Mouse (Mus musculus) liver, postnatal 0 days (tissue): ENCODE data around the gene Gtf2a1l.

Experiments used
- CTCF ChIP-seq: sonication (generic); IDR thresholded peaks from 2 replicates; pipeline ENCODE4 v1.5.1; 2016; ENCODE audit warnings: antibody characterized with exemption, low read depth
- EP300 ChIP-seq: IDR thresholded peaks from 2 replicates; pipeline ENCODE4 v1.6.1; 2016; ENCODE audit warnings: antibody characterized with exemption, low read depth, mild to moderate bottlenecking

GRCm38 (mm10) chr17:88653375-88653769 lies 15.1 kb upstream of the Gtf2a1l start:
- TF ChIP-seq CTCF (no peak), EP300 (no peak)
